Mouse (Mus musculus) T-cell, adult 2 months (primary cell): ENCODE measurements around the gene Ccdc146.
A peak's percentile ranks its signal among the peaks of the same experiment; 100 is the strongest.
"Not testable (repeated sequence)": the region's sequence is repeated elsewhere in the genome, so short reads cannot be mapped to it uniquely, and the experiment has no call there.

Source experiments
- DNase-seq: peaks from one replicate; pipeline ENCODE4 v3.0.0; 2022; ENCODE audit warnings: low spot score

Ccdc146 gene

DNA sequence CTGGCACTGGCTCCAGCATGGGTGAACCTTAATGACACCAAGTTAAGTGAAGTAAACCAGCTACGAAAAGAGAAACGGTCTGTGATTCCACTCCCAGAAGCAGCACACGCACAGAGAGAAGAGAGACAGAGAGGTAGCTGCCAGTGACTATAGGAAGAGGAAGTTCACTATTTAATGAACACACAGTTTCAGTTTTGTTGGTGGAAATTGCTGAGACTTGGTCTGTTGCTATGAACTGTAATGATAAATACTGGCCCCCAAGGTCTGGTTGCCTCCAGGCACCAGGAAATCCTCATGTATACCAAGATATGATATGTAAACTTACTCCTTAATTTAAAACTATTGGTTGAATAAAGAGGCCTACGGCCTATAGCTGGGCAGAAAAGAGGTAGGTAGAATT lies 38.0 kb downstream of the Ccdc146 start:
- DNase-seq: no peak

DNA sequence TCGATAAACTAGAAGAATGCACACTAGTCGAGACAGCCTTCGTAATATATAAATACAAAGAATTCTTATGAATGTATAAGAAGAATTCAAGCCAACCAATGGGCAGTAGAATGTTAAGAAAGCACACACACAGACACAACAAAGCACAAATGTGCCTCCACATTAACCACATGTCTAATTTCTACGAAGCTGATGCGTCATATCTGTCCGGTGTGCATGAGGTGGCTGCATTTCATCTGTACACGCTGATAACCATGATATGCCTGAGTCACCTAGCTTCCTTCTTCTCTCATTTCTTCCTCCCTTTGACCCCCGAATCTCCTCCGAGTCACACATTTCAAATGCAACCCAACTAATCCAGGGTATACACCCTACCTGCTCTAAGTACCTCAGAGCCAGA lies 39.5 kb downstream of the Ccdc146 start:
- no peak for DNase-seq

DNA sequence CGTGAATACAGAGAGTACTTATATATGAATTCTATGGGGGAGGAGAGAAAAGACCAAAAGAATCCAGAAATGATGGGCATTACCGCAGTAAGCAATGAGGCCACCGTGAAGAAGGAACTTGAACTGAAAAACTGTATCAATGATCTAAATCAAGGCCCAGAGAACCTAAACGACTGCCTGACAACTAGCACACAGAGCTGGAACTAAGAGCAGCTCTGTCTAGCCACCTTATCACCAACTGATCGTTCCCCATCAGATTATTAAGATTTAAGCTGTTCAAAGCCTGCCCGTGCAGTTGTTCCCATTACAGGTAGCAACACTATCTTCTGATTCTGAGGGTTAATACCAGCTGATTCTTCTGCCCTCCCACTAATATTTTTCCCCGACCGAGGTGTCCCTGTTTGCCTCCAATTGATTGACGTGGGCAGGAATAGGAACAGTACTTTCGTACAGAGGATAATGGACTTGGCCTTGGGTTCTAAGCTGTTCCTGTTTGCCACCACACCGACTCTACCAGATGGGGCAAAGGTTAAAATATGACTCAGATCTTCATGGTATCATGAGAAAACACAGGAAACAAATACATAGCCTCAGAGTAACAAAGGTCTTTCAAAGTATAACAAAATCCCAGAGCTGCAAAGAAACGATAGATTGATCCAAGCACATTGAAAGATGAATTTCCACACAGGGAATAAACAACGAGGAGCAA lies 40.1 kb downstream of the Ccdc146 start:
- no peak for DNase-seq

DNA sequence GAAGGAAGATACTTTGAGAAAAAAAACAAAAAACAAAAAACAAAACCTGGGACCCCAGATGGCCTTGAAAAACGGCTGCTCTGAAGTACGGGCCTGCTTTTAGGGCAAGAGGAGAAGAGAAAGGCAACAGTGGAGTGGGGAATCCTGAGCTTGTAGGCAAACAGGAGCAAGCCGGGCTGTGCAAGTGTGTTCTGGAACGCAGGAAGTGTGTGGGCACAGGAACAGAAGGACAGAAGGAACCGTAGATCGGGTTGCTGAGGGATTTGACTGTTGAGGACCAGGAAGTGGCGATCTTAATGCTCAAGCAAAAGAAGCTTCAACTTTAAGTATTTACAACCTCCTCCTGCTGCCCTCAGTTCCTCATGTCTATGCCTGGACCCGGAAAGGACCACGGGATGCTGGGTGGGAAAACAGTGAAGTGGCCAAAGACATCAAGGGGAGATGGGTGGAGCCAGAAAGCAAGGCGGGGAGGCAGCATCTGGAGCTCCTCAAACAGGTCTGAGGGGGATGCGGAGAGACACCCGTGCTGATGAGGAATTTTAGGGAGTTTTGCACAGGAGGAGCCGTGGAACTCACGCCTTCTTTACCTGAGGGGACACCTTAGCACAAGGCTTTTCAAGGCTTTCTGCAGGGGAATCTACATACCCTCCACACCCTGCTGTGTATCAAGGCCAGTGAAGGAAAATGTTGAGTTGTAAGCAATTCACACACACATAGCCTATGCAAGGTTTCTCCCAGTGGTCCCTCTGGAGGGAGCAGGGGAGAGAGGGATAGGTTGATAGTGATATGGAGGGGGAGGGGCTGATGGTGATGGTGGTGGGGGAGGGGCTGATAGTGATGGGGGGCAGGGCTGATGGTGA lies 40.9 kb downstream of the Ccdc146 start:
- DNase-seq: no peak

DNA sequence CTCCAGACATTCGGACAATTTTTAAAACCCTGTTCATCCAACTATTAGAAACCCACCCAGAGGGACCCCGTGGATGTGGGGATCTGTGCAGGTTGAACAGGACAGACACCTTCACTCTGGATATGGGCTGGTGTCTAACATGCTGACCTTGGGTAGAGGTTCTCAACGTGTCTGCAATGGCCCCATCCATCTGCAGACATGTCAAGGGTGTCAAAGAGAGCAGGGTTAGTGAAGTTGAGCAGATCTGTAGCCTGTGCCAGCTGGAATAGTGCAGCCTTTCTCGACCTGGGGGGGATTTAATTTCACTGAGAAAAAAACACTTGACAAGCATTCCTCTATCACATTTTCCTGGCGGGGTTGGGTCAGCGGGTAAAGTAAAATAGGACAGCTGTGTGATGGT lies 41.8 kb downstream of the Ccdc146 start:
- DNase-seq: no peak

DNA sequence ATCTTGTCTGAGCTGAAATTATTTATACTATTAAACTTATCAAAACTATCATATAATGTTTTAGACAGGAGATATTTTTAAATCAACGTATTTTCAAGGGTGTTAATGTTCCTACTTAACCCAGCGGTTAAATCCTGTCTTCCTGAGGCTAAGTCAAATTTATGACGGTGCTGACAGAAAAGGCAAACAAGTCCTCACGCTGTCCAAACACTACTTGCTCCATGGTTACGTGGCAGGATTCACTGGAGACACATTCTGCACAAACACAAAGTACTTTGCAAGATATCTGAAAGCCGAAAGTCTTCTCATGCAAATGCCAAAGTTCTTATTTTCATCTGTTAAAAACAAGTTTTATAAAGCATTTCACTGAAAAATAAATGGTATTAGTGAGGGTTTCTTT lies 42.5 kb downstream of the Ccdc146 start:
- no peak for DNase-seq

DNA sequence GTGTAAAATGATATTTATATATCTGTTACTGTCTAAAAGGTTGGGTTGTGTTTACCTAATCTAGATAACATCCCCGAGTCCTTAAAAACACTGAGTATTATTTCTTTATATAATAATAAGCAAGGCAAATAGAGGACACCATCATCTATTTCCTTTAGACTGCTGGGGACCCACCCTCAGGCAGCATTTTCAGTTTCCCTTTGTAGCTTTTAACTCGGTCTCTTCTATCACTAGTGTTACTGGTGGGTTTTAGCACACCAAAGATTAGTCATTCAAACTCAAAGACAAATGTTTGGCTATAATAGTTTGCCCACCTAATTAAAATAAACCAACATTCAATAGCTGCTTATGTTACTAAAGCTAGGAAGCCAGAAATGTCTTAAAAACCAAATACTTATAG lies 46.1 kb downstream of the Ccdc146 start:
- DNase-seq: no peak

DNA sequence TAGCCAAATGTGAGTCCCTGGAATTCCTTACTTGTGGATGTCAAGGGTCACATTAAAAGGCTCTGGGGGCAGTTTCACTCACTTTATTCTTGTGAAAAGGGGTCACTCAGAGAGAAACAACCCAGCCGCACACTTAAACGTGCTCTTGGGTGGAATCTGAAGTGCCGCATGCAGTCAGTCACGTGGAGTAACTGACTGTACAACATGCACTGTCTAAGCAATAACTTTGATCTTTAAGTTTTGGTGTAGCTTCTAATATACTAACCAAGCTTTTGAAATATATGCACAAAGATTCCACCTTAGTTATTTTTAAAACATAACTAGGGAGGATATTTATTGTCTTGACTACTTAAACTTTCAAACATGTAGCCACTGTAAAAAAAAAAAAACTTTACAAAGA lies 47.5 kb downstream of the Ccdc146 start:
- no peak for DNase-seq

DNA sequence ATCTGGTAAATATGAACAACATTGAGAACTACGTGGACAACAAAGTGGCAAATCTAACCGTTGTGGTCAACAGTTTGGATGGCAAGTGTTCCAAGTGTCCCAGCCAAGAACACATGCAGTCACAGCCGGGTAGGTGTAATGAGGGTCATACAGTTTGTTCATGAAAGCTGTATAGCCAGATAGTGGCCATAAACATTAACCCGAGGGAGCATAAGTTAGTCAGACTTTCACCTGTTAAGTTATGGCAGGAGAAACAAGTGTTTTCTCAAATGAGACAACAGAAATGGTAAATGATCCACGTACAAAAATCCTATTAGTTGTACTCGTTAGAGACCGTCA lies 51.3 kb downstream of the Ccdc146 start:
- no peak for DNase-seq

DNA sequence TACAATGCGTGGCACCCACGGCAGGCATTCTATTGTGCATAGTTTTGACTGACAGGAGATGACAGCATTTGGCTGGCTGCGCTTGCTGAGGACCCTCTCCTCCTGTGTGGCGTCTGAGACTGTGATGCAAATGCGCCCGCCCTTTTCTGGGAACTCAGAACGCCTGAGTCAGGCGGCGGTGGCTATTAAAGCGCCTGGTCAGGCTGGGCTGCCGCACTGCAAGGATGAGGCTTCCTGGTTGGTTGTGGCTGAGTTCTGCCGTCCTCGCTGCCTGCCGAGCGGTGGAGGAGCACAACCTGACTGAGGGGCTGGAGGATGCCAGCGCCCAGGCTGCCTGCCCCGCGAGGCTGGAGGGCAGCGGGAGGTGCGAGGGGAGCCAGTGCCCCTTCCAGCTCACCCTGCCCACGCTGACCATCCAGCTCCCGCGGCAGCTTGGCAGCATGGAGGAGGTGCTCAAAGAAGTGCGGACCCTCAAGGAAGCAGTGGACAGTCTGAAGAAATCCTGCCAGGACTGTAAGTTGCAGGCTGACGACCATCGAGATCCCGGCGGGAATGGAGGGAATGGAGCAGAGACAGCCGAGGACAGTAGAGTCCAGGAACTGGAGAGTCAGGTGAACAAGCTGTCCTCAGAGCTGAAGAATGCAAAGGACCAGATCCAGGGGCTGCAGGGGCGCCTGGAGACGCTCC lies 51.8 kb downstream of the Ccdc146 start, which contains the start of gene Fgl2:
TSS of gene Fgl2 (plus strand) at position 150 of the 687 bp plus-strand sequence.
- peak; percentile 20 for DNase-seq

DNA sequence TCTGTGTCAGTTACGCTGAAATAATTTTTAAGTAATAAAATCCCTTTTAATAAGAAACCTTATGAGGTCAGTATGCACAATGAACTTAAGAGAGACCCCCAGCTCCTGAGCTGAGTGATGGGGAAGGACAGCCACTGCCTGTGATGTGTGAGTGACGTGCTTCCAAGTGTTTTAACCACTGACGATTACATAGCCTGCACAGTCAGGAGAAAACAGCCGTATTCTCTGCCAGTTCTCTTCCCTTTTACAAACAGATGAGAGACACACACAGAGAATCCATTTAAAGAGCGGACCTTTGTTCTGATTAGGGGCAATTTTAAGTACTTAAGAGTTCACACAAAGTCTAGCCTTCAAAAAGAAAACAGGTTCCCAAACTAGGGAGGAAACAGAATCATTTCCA lies 52.6 kb downstream of the Ccdc146 start:
- DNase-seq: no peak

DNA sequence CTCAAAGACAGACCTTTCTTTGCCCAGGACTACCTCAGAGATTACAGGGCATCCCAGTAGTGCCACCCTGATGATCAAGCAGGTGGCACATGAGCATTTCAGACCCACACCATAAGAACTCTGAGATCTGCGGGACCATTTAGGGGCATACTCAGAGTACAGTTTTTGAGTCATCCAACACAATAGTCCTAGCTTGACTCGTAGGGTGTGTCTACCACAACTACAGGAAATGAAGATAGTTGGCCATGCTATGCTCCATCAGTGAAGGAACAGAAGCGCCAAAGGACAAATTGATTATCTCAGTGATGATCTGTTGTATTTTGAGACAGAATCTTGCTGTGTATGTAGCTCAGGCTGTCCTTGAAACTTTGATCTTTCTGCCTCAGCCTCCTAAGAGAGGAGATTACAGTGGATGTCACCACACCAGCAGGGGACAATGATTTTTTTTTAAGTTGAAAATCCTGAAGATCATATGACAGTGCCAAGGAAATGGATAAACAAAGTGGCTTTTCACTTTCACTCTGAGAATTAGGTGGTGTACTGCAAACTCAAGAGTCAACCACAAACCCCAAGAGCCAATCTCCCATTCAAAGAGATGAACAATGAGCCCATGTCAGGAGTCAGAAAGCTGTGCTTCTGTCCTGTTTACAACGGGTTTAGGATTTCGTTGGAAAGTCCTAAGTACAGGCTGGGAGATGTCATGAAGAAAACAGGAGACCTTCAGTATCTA lies 54.1 kb downstream of the Ccdc146 start:
- no peak for DNase-seq

DNA sequence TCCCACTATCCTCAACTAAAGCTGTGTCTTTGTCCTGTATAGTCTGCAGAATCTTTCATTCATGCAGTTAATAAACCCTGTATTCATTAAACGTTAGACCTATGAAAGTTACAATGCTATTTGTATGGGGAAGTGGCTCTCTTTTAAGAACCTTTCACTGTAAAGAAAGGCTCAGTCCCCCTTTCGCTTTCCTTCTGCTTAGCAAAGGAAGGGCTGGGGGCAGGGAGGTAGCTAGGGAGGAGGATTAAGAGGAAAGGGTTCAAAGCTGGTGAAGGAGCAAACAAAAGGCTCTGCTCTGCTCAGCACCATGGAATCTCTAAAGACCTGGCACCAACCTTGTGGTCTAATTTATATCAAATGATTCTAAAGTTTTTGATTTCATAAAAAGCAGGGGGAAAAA lies 57.0 kb downstream of the Ccdc146 start:
- no peak for DNase-seq

DNA sequence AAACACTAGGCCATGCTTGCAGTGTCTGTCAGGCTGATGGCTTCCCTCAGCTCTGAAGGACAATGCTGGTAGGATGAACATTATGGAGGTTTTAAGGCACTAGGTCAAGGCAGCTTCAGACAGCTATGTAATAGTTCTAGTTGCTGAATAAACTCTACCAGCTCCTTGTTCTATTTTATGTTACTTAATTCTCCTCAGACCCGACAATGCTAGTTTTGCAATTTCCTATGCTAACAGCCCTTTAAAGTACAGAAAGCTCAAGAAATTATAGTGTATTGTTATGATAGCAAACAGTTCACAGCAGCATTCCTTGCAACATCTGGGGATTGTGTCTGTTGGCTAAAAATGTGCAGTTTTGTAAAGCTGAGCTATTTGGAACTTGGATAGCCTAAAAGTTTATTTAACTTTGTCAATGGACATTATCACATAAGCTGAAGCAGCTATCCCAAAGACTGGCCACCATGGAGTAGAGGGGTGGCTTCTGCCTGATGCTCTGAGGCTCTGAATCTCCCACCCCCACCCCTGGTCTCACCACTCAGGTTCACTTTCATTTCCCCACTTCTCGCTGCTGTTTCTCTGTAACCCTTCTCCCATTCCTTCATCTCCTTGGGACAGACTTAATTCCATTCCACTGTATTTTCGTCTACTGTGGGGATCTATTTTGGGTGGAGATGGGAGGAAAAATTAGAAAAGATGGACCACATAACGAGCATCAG lies 58.0 kb downstream of the Ccdc146 start:
- DNase-seq: no peak

DNA sequence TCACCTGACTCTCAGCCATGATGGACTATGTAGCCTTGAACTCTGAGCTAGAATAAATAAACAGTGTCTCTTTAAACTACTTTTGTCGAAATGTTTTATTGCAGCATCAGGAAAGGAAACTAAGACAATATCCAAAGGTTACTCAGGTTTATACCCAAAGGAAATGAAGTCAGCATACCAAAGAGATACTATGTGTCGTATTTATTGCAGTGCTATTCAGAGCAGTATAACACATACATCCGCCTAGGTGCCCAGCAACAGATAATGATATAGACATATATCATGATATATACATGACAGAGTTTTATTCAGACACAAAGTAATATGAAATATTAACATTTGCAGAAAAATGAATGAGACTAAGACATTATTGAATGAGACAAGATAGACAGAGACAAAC lies 61.1 kb downstream of the Ccdc146 start:
- no peak for DNase-seq

DNA sequence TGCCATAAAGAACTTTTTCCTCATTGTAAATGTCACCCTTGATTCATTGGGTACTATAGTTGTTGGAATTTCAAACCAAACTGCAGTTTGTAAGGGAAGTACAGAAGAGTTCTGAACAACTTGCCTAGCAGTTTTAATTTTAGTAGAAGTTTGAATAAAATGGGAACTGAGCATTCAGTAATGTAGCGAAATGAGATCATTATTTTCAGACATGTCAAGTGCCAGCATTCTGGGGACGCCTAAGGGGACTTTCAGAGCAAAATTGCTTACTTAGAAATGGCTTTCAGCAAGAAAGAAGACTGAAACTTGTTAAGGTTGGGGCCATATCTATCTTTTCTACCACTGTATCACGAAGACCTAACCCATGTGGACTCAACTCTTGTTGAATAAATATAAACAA lies 65.8 kb downstream of the Ccdc146 start:
- DNase-seq: no peak

DNA sequence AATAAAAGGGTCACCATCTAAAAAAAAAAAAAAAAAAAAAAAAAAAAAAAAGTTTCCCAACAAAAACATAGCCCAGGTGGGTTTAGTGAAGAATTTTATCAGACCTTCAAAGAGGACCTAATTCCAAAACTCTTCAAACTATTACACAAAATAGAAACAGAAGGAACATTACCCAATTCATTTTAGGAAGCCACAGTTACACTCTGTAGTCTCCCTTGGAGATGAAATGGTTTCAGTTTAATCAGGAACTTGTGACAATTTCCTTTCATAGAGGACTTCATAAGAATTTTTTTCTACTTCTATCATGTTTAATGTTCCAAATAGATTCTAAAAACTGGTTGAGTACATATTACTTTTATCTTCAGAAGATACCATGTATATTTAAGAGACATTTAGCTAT lies 72.8 kb downstream of the Ccdc146 start:
- DNase-seq: no peak

DNA sequence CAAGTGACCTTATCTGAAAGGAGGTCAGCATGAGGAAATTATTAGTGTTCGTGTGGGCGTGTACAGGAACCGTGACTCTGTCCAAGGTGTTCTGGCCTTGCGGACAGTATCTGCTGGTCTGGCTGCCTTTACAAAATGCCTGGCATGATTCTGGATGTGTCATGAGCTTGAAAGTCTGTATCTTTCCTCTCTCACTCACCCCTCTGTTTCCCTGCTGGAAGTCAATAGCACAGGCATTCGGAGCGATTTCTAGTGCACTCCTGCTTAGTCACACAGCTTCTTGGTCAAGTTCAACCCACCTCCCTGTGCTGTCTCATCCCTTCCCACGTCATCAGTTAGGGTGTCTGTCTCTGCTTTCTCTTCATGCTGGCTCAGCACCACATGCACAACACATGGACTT lies 76.1 kb downstream of the Ccdc146 start:
- DNase-seq: no peak

DNA sequence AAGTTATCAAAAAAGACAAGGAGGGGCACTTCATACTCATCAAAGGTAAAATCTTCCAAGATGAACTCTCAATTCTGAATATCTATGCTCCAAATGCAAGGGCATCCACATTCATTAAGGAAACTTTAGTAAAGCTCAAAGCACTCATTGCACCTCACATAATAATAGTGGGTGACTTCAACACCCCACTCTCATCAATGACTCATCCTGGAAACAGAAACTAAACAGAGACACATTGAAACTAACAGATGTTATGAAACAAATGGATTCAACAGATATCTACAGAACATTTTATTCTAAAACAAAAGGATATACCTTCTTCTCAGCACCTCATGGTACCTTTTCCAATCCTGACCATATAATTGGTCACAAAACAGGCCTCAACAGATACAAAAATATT lies 82.2 kb downstream of the Ccdc146 start:
- not testable (repeated sequence) for DNase-seq

DNA sequence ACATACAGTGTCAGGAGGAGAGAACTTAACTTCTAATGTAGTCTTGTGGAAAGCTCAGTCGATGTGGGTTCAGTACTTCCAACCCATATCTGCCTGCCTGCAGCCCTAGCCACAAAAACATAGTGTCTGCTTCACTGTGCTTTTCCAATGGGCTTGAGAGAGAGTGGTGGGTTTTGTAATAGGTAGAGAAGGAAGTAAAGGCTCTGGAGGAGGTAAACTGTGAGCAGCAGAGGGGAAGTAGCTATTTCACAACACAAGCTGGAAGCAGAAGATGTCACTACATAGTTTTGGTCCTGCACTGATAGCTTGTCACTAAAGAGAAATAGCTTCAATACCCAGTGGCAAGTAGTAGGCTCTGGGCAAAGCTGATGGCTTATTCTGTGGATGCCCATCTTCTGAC lies 92.4 kb downstream of the Ccdc146 start:
- no peak for DNase-seq

DNA sequence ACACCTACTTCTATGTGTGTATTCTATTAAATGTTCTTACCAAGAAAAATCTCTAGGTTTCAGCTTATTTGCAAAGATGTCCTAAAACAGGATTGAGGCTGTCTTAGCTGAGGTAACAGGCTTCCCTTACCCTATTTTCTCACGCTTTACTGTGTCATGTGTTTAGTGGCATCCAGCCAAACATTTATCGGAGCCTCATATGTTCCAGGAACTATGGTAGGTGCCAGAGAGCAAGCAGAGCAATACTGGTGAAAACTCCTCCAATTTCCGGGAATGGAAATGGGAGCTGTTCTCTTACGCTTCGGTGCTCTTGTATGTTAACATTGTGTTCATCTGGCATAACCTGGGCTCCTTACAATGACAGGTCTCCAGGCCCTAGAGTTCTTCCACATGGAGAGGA lies 92.8 kb downstream of the Ccdc146 start:
- no peak for DNase-seq
